Mouse (Mus musculus) B cell, adult 2 months (primary cell): ENCODE data around the gene Heyl.

Experiments used
- DNase-seq, 2 experiments: peaks; one replicate each; pipeline ENCODE4 v3.0.0; 2022

The Heyl gene

DNA sequence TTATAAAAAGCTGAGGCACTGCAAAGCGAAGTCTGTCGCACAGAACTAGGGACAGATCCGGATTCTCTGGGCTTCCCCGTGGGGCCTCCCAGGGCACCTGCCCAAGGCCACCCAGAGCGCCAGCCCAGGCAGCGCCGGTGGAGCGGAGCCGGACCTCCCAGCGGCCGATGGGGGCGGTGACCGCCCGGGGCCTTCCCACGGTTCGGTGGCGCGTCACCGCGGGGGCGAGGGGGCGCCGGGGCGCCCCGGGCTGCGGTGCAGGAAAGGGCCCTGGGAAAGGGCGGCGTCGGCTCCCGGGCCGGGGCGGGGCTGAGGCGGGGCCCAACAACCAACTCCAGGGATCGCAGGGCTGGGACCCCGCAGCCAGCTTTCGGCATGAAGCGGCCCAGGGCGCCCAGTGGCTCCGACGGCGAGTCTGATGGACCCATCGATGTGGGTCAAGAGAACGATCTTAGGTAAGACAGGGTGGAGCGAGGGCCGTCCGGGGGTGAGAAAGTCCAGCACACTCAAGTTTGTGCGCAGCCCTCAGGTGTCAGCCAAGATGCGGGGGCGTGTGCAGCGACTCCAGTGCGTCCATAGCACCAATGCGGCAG is at the start of gene Heyl:
Gene Heyl, plus strand, starts transcription at position 65 of the 593 bp plus-strand sequence.
- peak; percentile 70 to 71 for DNase-seq

- no peak for DNase-seq
Measured at GRCm38 (mm10) chr4:123184816-123185215, 48.5 kb upstream of the Heyl start.

DNA sequence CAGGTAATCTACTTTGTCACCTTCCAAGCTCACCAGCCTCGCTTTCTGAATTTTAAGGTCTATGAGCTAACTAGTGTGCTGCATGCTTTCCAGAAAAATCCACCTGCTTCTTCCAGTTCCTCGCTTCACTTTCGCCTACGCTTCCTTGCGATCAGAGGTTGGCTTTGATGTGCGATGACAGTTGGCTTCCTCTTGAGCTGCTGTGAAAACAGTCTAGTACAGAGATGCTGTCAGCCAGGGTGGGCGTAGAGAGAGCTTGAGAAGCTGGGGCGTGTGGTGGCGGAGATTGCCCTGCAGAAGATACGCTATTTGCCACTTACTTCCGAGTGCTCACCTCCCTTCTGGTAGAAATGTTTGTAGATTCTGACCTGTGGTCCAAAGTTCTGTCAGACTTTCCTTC is 41.0 kb upstream of the Heyl start:
- no peak for DNase-seq

GRCm38 (mm10) chr4:123193791-123194190 is 39.6 kb upstream of the Heyl start:
- DNase-seq, result no peak

- DNase-seq, result no peak
Measured at GRCm38 (mm10) chr4:123196695-123197094, 36.7 kb upstream of the Heyl start.

DNA sequence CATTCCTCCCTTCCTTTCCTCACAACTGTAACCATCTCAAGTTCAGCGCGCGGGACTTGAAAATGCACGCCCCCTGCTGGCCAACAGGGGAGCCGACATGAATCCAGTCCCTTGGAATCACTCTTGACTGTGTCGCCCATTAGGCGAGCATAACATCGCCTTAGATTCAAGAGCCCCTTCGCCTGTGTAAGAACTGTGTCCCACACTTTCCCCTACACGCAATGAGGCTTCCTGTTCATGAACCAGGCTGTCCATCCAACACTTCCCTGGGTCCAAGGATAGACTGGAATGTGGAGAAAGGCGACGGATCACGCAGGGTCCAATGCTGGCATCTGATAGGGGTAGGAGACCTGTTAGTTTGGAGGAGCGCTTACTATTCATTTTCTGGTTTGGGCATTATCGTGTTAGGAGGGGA is 32.6 kb upstream of the Heyl start:
- DNase-seq, result peak; percentile 67 to 74

DNA sequence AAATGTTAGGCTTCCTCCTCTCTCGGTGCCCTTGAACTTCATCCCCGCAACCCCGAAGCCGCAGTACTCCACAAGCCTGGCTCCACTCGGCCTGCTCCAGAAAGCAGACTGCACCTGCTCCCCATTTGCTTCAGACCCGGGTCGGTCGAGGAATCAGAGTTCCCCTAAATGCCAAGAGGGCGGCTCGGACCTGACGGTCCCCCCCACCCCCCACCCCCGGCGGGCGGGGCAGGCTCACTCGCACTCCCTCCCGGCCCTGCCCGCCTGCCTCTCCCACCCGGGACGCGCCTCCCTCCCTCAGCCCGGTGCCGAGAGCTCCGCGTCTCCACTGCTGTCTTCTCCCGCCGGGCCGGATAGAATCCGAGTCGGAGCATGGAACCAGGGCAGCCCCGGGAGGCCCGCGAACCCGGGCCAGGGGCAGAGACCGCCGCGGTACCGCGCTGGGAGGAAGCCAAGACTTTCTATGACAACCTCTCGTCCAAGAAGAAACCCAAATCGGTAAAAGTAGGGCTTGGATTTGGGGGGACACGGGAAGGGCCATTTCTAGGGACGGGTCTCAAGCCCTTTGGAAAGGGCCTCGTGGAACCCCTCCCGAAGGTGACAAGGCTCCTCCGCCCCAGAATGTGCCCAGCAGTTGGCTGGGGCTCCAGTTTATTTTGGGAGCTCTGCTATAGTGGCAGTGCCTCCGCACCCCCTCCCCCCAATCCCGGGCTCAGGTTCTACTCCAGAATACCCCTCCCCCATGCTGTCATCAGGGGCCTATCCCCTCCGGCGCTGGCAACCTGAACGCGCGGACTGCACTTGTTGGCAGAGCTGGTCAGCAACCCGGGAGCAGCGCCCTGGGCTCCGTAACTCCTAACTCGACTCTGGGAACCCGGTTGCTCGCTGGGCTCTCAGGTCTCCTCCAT is 31.9 kb upstream of the Heyl start, which contains the start of gene Nt5c1a:
Gene Nt5c1a, plus strand, starts transcription at position 319 of the 908 bp plus-strand sequence.
- DNase-seq, result peak in 1 of 2 experiments; percentile 14

DNA sequence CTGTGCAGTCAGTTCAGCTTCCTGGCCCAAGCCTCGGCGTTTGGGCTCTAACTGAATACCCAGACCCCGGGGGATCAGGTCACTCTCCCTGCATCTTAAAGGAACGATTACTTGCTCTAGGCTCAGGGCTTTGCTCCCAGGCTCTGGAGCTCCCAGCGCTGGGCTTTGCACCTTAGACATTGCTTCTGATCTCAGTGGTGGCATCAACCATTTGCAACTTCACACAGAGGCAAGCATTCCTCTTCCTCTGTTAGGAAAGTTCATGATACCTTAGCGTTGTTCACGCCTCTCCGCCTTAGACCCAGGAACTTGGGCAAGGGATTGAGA is 31.3 kb upstream of the Heyl start:
- DNase-seq, result no peak

GRCm38 (mm10) chr4:123207337-123207736 is 26.0 kb upstream of the Heyl start:
- DNase-seq, result no peak

GRCm38 (mm10) chr4:123210996-123211395 is 22.4 kb upstream of the Heyl start:
- DNase-seq, result no peak

- no peak for DNase-seq
Measured at GRCm38 (mm10) chr4:123211453-123211852, 21.9 kb upstream of the Heyl start.

DNA sequence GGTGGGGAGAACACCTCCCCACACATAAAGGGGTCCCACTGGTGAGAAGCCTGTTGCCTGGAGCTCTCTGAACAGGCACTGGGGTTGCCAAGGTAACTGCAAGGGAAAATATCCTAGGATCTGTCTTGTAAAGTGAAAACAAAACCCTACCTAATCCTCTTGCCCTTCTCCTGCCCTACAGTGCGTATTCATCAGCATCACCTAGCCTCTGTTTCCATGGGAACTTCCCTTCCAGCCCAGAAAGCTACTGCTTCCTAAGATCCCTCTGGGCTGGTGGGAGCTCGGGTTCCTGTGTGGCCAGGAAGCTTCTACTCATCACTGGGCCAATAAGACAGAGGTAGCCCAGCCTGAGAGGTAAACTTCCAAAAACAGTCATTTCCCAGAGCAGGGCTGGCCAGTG is 21.0 kb upstream of the Heyl start:
- DNase-seq, result no peak

DNA sequence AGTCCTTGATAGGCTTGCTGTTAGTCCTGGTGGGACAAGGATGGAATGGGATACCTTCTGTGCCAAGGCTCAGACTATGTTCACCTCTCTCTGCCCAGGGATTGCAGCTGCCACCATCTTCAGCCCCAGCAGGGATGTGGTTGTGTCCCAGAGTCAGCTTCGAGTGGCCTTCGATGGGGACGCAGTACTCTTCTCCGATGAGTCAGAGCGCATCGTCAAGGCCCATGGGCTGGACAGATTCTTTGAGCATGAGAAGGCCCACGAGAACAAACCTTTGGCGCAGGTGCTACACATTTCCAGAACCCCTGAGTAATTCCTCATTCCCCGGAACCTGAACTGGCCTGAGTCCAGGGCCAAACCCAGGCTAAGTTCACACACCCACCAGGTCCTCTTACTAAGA is 19.4 kb upstream of the Heyl start:
- DNase-seq, result no peak

DNA sequence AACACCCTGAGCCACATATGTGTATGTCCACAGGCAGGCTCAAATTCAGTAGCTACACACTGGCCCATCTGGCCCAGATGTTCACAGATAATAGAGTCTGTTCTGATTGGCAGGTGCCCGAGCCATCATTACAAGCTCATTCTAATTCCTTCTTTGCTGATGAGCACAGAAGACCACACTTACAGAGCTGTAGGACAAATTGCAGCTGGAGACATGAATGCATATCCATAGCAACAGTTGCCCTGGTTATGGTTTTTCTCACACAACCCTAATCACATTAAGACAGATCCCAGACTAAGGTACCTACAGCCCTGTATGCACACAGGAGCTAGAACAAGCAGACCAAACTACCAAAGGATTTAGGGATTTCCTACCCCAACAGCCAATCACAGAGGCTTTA is 18.0 kb upstream of the Heyl start:
- no peak for DNase-seq

GRCm38 (mm10) chr4:123216782-123217181 is 16.6 kb upstream of the Heyl start:
- peak; percentile 74 for DNase-seq

- DNase-seq, result peak; percentile 79
Measured at GRCm38 (mm10) chr4:123219720-123220357, 13.5 kb upstream of the Heyl start.

DNA sequence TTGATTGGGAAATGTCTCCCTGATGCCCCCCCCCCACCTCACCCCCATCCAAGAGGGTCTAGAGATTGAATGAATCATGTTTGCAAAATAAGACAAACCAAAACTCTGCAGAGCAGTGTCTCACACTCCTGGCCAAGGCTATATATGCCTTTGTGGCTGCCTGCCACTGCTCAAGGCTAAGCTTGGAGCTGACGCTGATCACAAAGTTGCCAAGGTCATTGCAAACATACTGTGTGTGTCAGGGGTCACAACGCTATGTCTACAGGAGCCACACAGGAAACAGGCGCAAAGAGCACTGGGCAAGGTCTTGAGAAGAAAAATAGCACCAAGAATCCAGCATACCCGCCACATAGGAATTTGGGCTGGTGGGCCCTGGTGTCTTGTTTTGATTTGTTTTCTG is 12.7 kb upstream of the Heyl start:
- DNase-seq, result no peak

- DNase-seq, result peak; percentile 53 to 54
Measured at GRCm38 (mm10) chr4:123223309-123223708, 10.0 kb upstream of the Heyl start.

DNA sequence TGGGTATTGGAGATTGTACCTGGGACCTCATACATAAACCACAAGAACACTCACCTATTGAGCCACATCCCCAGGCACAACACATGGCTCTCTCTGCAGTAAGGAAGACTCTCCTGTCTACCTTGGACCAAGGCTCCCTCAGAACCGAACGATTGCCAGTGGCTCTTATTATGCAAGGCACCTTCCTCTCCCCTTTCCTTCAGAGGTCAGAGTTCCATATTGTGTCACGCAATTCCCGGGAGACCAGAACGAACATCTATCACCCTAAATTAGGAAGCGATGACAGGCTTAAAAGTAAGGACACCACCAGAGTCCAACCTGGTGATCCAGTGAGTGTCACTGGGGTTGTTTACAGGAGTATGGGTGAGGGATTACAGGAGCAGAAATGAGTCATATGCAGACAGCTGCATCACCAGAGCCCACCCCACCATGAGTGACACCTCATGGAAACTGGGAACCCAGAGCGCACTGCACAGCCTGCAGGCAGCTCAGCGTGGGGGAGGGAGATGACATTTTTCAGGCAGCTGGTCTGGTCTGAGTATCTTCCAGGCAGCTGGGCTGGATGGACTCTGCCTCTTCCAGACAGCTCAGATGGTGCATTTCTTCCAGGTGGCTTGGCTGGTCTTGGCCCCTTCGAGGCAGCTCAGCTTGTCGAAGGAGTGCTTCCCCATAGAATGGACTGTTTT is 7.5 kb upstream of the Heyl start:
- no peak for DNase-seq

- no peak for DNase-seq
Measured at GRCm38 (mm10) chr4:123227707-123228106, 5.6 kb upstream of the Heyl start.

GRCm38 (mm10) chr4:123228270-123228669 is 5.1 kb upstream of the Heyl start:
- no peak for DNase-seq

GRCm38 (mm10) chr4:123229166-123229565 is 4.2 kb upstream of the Heyl start:
- DNase-seq, result no peak

DNA sequence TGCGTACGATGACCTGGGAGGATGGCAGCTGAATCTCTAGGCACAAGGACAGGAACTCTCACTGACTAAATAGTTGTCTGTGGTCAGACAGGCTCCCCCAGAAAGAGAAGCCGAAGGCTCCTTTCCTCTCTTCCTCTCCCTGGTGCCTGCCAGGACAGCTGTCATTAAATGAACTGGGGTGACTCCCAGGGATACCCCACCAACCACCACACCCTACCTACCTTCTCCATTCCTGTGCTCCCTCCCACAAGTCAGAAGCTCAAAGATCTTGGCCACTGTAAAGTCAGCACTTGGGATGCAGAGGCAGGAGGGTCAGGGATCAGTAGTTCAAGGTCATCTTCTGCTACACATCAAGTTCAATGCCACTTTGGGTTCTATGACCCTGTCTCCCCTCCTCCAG is 515 bp upstream of the Heyl start:
- DNase-seq, result no peak
